Mouse (Mus musculus) splenic B cell, adult 2 months (primary cell): Measurements from ENCODE around the gene Guca2a.

Source experiments
- DNase-seq: peaks from one replicate; pipeline ENCODE4 v3.0.0-alpha.2; 2011; ENCODE audit warnings: low read depth, low spot score
- H3K27me3 ChIP-seq: 2 replicates; pipeline ENCODE4 v1.6.1; 2012; ENCODE audit warnings: mild to moderate bottlenecking, low read length, moderate library complexity, mixed read lengths; ENCODE audit not compliant: control insufficient read depth, poor library complexity, insufficient read depth, severe bottlenecking
- H3K36me3 ChIP-seq: 2 replicates; pipeline ENCODE4 v1.6.1; 2012; ENCODE audit warnings: mild to moderate bottlenecking, low read length, moderate library complexity, mixed read lengths; ENCODE audit not compliant: control insufficient read depth, poor library complexity, insufficient read depth, severe bottlenecking

The Guca2a gene

DNA sequence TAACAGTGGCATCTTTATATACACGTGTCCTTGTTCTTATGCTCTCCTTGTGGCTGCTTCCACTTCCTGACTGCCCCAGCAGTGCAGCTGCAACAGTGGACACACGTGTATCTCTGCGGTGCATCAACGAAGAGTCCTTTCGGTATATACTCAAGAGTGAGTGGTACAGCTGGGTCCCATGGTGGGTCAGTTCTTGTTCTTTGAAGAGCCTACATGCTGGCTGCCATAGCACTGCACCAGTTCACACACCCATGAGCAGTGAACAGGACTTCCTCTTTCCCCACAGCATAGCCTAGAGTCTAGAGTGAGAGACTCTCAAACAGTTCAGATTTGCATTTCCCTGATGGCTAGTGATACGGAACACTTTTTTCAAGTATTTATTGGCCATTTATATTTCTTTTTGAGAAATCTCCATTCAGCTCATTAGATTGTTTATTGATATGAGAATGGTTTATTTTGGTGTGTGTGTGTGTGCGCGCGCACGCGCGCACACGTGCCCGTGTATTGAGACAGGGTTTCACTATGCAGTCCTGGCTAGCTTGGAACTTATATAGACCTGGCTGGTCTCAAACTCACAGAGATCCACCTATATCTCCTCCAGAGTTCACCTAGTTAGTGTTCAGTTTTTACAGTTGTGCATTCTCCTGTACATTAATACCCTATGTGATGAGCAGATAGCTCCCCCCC lies 26.0 kb downstream of the Guca2a start:
- Histone ChIP-seq H3K27me3 (no peaks in the 10 kb centered on the region), H3K36me3 (no peaks in the 10 kb centered on the region)
- peak; percentile 82 for DNase-seq

DNA sequence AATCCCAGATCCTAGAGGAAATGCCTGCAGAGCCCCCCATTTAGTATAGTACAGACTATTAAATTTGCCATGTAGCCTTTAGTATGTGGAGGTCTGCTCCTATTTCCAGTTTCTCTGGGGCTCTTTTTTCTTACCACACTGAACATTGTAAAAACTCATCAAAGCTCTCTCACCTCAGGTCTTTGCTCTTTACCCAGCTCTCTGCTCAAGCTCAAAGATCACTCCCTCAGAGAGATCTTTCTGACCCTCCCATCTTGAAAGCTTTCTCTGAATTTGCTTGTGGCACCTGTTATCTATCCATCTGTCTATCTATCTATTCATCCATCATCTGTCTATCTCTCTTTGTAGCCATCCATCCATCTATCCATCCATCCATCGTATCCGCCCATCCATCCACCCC lies 27.7 kb downstream of the Guca2a start:
- DNase-seq: no peak
- Histone ChIP-seq H3K36me3 (no peaks in the 10 kb centered on the region), H3K27me3 (no peaks in the 10 kb centered on the region)

DNA sequence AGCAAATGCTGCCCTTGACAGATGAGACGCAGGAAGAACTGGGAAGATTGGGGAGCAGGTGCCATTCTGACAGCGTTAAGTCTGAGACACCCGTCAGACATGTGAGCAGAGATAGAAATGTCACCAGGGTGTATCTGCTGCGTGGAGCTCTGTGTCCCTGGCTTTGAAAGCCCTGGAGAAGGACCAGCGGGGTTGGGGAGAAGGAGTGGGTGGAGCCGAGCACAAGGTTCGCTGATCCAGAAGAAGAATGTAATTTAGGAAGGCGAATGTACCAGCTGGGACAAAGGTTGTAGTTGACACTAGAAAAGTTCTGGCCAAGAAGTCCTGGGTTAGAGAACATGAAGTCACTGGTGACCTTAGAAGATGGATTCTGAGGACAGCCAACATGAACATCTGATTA lies 28.6 kb downstream of the Guca2a start:
- DNase-seq: no peak
- Histone ChIP-seq H3K36me3 (no peaks in the 10 kb centered on the region), H3K27me3 (no peaks in the 10 kb centered on the region)

DNA sequence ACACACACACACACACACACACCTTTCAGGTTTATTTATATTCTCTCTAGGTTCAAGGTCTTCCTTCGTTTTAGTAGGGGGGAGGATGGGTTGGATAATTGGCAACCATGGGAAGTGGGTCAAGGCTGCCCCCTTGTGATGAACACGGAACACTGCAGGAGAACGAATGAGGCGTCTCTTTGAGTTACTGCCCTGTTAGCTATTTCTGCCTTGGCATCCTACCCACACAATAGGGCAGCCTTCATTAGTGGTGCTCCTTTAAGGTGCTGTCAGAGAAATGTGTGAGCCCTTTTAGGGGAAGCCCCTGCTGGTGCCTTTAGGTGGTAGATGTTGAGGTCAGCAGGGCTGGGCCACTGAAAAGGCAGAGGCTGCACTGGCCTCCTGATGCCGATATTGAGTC lies 29.9 kb downstream of the Guca2a start:
- Histone ChIP-seq H3K27me3 (no peaks in the 10 kb centered on the region), H3K36me3 (no peaks in the 10 kb centered on the region)
- DNase-seq: peak; percentile 78

DNA sequence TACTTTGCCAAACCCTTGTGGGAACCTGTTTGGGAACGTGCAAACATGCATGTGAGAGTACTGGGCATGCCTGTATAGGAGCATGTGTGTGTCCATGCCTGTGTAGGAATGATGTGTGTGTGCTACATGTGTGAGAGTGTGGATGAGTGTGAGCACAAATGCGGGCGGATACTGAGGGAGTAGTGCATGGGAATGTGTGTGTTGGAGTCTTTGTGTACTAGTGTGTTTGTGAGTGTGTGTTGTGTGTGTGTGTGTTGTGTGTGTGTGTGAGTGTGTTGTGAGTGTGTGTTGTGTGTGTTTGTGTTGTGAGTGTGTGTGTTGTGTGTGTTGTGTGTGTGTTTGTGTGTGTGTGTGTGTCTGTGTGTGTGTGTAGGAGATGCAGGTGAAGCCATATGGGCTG lies 30.7 kb downstream of the Guca2a start:
- DNase-seq: no peak
- Histone ChIP-seq H3K27me3 (no peaks in the 10 kb centered on the region), H3K36me3 (no peaks in the 10 kb centered on the region)

DNA sequence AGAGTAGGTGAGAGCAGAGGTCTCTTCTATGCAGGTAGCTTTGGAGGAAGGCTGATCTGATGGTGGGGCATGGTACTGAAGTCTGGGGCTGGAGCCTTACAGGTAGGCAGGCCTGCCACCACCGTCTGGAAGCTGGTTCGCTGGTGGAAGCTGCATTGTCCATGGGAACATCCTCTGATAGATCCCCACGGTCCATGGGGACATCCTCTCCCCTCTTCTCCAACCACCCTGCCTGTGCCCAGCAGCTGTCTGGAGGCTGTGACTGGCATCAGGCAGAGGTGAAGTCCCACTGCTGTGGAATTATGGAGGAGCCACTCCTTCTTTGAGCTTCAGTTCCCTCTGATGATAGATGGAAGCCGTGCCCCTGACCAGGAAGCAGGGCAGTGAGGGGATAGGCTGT lies 31.1 kb downstream of the Guca2a start:
- H3K27me3 ChIP-seq: no peaks in the 10 kb centered on the region
- no peak for DNase-seq
- H3K36me3 ChIP-seq: no peaks in the 10 kb centered on the region

DNA sequence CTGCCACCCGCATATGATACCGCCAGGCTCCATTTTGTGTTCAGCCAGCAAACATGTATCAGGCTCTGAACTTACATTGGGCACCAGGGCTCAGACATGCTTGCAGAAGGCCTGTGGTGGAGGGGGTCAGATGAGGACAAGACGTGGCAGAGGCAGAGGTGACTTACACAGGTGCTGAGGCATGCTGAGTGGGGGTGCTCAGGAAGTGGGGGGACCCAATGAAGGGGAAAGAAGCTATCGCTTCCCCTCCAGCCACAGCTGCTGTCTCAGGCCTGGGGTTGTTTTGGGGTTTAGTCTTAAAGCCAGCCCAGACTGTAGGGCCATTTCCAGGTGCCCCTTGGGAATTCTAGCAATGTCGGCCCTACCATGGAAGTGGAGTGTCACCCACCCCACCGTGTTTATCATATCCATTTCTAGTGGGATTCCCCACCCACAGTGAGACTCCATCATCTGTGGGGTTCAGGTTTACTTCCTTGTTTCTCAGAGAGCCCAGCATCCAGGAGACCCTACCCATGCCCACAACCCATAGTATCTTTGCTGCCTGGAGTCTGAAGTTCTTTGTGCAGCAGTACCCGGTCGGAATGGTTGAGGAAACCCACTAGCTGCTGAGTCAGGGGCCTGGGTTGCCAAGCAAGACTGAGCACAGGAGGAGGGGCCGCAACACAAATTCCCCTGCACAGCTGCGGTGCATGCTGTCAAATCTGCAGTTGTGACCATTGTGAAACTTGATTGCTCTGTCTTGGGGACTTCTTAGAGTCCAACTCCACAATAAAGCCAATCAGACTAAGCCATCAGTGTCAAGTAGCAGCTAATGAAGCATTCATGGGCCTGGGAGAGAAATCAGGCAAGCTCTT lies 32.1 kb downstream of the Guca2a start:
- peak; percentile 80 for DNase-seq
- Histone ChIP-seq H3K27me3 (no peaks in the 10 kb centered on the region), H3K36me3 (no peaks in the 10 kb centered on the region)

DNA sequence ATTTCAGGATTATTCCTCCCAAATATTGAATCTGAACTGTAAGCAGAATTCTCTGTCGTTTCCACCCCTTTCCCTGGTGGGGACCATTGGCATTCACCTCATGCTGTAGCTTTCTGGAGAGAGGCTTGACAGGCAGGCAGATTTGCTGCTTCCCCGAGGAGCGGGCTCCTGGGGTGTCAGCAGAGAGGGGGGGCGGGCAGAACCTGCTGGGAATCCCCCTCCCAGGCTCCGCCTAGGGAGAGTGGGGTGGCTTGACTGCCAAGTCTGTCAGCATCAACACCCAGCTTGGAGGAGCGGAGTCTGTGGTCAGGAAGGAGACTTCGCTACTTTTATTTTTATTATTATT lies 32.7 kb downstream of the Guca2a start:
- peak; percentile 14 for DNase-seq
- Histone ChIP-seq H3K27me3 (no peaks in the 10 kb centered on the region), H3K36me3 (no peaks in the 10 kb centered on the region)

DNA sequence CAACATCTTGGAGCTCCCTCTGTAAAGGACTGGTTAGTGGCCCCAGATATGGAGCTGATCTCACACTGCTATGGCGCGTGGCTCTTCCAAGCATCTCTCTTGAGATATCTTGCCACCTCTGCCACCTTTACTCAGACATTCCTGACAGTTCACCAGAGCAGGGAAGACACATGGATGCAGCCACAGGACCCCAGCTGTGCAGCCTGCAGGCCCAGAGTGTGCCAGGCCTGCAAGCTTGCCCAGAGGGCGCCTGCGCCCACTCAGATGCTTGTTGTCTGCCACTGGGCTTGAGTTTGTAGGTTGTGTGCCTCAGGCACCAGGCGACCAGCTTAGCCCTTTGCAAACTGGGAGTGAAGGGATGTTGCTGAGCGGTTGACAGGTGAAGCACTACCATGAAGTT lies 33.2 kb downstream of the Guca2a start:
- DNase-seq: no peak
- Histone ChIP-seq H3K36me3 (no peaks in the 10 kb centered on the region), H3K27me3 (no peaks in the 10 kb centered on the region)

DNA sequence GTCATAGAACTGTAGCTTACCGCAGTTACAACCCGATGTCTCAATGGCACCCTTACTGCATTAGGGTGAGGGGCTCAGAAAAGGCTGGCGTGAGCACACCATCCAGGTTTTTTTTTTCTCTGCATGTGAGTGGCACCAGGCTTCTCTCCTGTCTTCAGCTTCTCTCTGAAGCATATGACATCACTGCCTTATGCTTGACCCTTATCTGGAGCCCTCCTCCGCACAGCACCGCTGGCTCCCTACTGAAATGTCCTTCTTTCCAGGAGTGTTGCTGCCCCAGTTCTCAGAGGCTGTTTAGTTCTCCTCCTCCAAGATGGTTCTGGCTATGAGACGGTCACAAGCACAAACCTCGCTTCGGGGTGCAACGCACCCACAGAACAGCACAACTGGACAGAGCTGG lies 33.7 kb downstream of the Guca2a start:
- no peak for DNase-seq
- H3K36me3 ChIP-seq: no peaks in the 10 kb centered on the region
- H3K27me3 ChIP-seq: no peaks in the 10 kb centered on the region

DNA sequence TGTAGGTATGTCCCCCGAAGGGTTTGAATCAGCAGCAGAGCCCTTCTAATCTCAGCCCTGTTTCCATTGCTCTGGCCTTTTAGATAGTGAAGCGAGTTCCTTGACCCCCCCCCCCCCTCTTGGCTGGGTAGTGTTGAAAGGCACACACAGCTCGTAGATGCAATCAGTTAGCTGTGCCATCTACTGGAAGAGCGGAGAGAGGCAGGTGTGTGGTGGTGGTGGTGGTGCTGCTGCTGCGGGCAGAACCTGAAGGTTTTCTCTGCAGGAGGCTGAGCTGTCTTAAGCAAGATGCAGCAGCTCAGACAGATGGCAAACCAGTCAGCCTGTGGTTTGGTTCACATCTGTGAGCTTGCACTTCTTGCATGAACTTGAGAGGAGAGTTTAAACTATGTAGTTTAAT lies 35.2 kb downstream of the Guca2a start:
- Histone ChIP-seq H3K27me3 (no peaks in the 10 kb centered on the region), H3K36me3 (no peaks in the 10 kb centered on the region)
- peak; percentile 42 for DNase-seq

DNA sequence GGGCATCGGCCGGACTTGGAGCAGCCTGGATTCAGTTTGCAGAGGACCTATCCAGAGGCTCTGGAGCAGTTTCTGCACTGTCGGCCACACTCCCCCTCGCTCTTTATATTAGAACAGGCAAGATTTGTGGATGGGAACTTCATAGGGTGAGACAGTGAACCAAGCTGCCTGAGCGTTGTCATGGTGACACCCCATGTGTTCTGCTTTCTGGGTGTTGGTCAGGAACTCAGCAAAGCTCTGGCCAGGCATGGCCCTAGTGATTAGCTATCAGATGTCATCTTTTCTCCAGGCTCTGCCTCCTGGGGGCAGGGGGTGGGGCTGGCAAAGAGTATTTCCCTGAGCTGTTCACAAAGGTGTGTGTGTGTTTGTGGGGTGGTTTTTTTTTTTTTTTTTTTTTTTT lies 45.1 kb downstream of the Guca2a start:
- H3K27me3 ChIP-seq: no peaks in the 10 kb centered on the region
- H3K36me3 ChIP-seq: no peaks in the 10 kb centered on the region
- no peak for DNase-seq

DNA sequence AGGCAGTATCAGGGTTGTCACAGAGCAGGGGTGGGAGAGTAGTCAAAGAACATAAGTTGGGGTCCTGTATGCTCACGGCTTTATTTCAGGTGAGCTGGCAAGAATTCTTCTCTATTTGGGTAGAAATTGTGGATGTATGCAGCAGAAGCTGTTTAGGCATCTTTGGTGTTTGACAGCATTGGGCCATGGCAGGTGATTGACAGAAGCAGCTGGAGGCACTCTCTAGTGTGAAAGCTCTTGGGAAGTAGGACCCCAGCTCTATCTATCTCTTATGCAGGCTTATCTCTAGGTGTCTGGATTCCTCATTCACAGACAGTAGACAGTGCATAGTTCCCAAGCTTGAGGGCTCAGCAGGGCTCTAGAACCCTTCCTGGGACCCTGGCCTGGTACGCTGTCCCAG lies 48.2 kb downstream of the Guca2a start:
- Histone ChIP-seq H3K36me3 (no peaks in the 10 kb centered on the region), H3K27me3 (no peaks in the 10 kb centered on the region)
- DNase-seq: no peak
